ENCODE assay signal across 8 mouse cellular contexts in genomic region chr1:152766804-152767748, GRCm38 (mm10). TPM values are rescaled to one million over a fixed set of nuclear protein-coding genes. Genes with fewer than 3 reads are reported as not detected.
DNase-seq lines count a peak whose midpoint lies in the region; ATAC-seq lines count a peak whose summit lies in the region.

No protein-coding gene starts in this region.

- H3K4me3 ChIP-seq in heart, embryonic 15.5 days: peak overlapping the region; percentile 95
- H3K4me3 ChIP-seq in limb, embryonic 15.5 days: peak overlapping the region; percentile 99
- peak overlapping the region; percentile 94 for H3K4me3 ChIP-seq in neural tube, embryonic 14.5 days (ENCODE audit: low read depth, low read length)

- DNase-seq in heart, adult 8-10 months (ENCODE audit: low spot score): peak; percentile 31
- DNase-seq in heart, postnatal 25 days (ENCODE audit: low spot score): no peak
- peak; percentile 28 for DNase-seq in brain, adult 2 months (ENCODE audit: low read depth, low spot score)
- no peak for DNase-seq in layer of hippocampus, postnatal 36 days

- peaks cover 9% of the 10 kb centered on the region for H3K4me1 ChIP-seq in heart, embryonic 15.5 days (replicated peaks)
- H3K4me1 ChIP-seq in limb, embryonic 15.5 days: peaks cover 13% of the 10 kb centered on the region
- H3K4me1 ChIP-seq in neural tube, embryonic 14.5 days (ENCODE audit: control insufficient read depth, insufficient read depth, low read length): peaks cover 3% of the 10 kb centered on the region; the same call in 1 of the 2 replicates

- intact Hi-C loops in heart, postnatal 25 days (cut with DNase I): loop anchor here (5.0 kb wide), 2 partner anchors 135 to 380 kb away; partner anchors contain the start of genes Smg7 and Tsen15

- WGBS in heart, embryonic 15.5 days: under 1% methylated on average over 59 of the region's 60 CpGs
- WGBS in limb, embryonic 15.5 days: 2% methylated on average over 59 of the region's 60 CpGs
- WGBS in neural tube, embryonic 14.5 days: under 1% methylated on average over 57 of the region's 60 CpGs

- peaks cover 28% of the 10 kb centered on the region for H3K36me3 ChIP-seq in heart, embryonic 15.5 days
- peaks cover 21% of the 10 kb centered on the region for H3K36me3 ChIP-seq in limb, embryonic 15.5 days
- H3K36me3 ChIP-seq in neural tube, embryonic 14.5 days (ENCODE audit: control insufficient read depth, insufficient read depth, low read length): peaks cover 12% of the 10 kb centered on the region

- peak overlapping the region; percentile 98 for H3K9ac ChIP-seq in heart, embryonic 15.5 days
- H3K9ac ChIP-seq in limb, embryonic 15.5 days: peak overlapping the region; percentile 93
- H3K9ac ChIP-seq in neural tube, embryonic 14.5 days (replicated peaks; ENCODE audit: low read depth, low read length): peak overlapping the region; percentile 93

- ATAC-seq in CD4-positive, CD25-positive, alpha-beta regulatory T cell, adult 4 months: peak; percentile 3
- ATAC-seq in heart, embryonic 15.5 days (replicated peaks; ENCODE audit: insufficient number of reproducible peaks, insufficient read depth, low FRiP score, low read depth): peak; percentile 56
- no peak; the same call in 1 of the 2 replicates for ATAC-seq in limb, embryonic 15.5 days (ENCODE audit: insufficient number of reproducible peaks, low FRiP score, low TSS enrichment, low read depth)
- ATAC-seq in neural tube, embryonic 14.5 days (ENCODE audit: low read depth): peak; percentile 71; the same call in 1 of the 2 replicates

- H3K9me3 ChIP-seq in heart, embryonic 15.5 days (replicated peaks): no peaks in the 10 kb centered on the region
- no peaks in the 10 kb centered on the region for H3K9me3 ChIP-seq in limb, embryonic 15.5 days
- H3K9me3 ChIP-seq in neural tube, embryonic 14.5 days (ENCODE audit: control insufficient read depth, low read length): no peaks in the 10 kb centered on the region

- peaks cover 10% of the 10 kb centered on the region for H3K27me3 ChIP-seq in heart, embryonic 15.5 days
- no peaks in the 10 kb centered on the region; the same call in 1 of the 2 replicates for H3K27me3 ChIP-seq in limb, embryonic 15.5 days
- H3K27me3 ChIP-seq in neural tube, embryonic 14.5 days (ENCODE audit: control insufficient read depth, insufficient read depth, low read length): no peaks in the 10 kb centered on the region; the same call in 1 of the 2 replicates

- peak overlapping the region; percentile 94 for H3K4me2 ChIP-seq in heart, embryonic 15.5 days
- H3K4me2 ChIP-seq in limb, embryonic 15.5 days: peak overlapping the region; percentile 97
- peak overlapping the region; percentile 64 for H3K4me2 ChIP-seq in neural tube, embryonic 14.5 days (ENCODE audit: low read depth, low read length)

- peak overlapping the region; percentile 93 for H3K27ac ChIP-seq in heart, embryonic 15.5 days
- H3K27ac ChIP-seq in limb, embryonic 15.5 days: peak overlapping the region; percentile 87
- H3K27ac ChIP-seq in neural tube, embryonic 14.5 days (ENCODE audit: low read depth, low read length): peak overlapping the region; percentile 85

RNA-seq across cellular contexts. Expression of gene Arpc5, which starts 0.7 kb away (rescaled TPM):
- 10 to 100 TPM; 21.9 to 27.8 (median 25.9) TPM for total RNA-seq in heart, adult 8-10 months (2022)
- total RNA-seq in heart, postnatal 25 days (2021): 10 to 100 TPM; 34.7 to 40.4 TPM
- polyA plus RNA-seq in CD4-positive, CD25-positive, alpha-beta regulatory T cell, adult 4 months (2017; shearing (Covaris generic)): 100 to 1,000 TPM; 479 to 556 TPM
- 189 and 199 TPM in 2 replicates for polyA plus RNA-seq in heart, embryonic 15.5 days (2015; fragmentation: Nextera tagmentation; extraction: Ambion mirVana)
- 271 and 274 TPM in 2 replicates for polyA plus RNA-seq in limb, embryonic 15.5 days (2015; fragmentation: Nextera tagmentation; extraction: Ambion mirVana)
- polyA plus RNA-seq in neural tube, embryonic 14.5 days (2014; fragmentation: Nextera tagmentation; extraction: Ambion mirVana): 259 and 301 TPM in 2 replicates
- 100 to 1,000 TPM; 197 to 200 TPM for total RNA-seq in layer of hippocampus, postnatal 36 days (2021)

RNA-seq across cellular contexts. Expression of gene Rgl1, which starts 0.9 kb away (rescaled TPM):
- 10 to 100 TPM; 30.2 to 37.8 (median 35.0) TPM for total RNA-seq in heart, adult 8-10 months (2022)
- 10 to 100 TPM; 37.0 to 38.2 TPM for total RNA-seq in heart, postnatal 25 days (2021)
- polyA plus RNA-seq in CD4-positive, CD25-positive, alpha-beta regulatory T cell, adult 4 months (2017; shearing (Covaris generic)): under 1 TPM; 0.09 to 0.19 TPM
- polyA plus RNA-seq in heart, embryonic 15.5 days (2015; fragmentation: Nextera tagmentation; extraction: Ambion mirVana): 54.7 and 64.6 TPM in 2 replicates
- polyA plus RNA-seq in limb, embryonic 15.5 days (2015; fragmentation: Nextera tagmentation; extraction: Ambion mirVana): 42.8 and 46.6 TPM in 2 replicates
- polyA plus RNA-seq in neural tube, embryonic 14.5 days (2014; fragmentation: Nextera tagmentation; extraction: Ambion mirVana): 14.9 and 23.8 TPM in 2 replicates
- 100 to 1,000 TPM; 116 to 122 TPM for total RNA-seq in layer of hippocampus, postnatal 36 days (2021)

RNA-seq across cellular contexts. Expression of gene Apobec4, which starts 16.7 kb away (rescaled TPM):
- not detected for total RNA-seq in heart, adult 8-10 months (2022)
- total RNA-seq in heart, postnatal 25 days (2021): not detected
- not detected for polyA plus RNA-seq in CD4-positive, CD25-positive, alpha-beta regulatory T cell, adult 4 months (2017; shearing (Covaris generic))
- polyA plus RNA-seq in heart, embryonic 15.5 days (2015; fragmentation: Nextera tagmentation; extraction: Ambion mirVana): not detected in 2 replicates
- not detected in 2 replicates for polyA plus RNA-seq in limb, embryonic 15.5 days (2015; fragmentation: Nextera tagmentation; extraction: Ambion mirVana)
- 0.17 and 0.21 TPM in 2 replicates for polyA plus RNA-seq in neural tube, embryonic 14.5 days (2014; fragmentation: Nextera tagmentation; extraction: Ambion mirVana)
- not detected for total RNA-seq in layer of hippocampus, postnatal 36 days (2021)

RNA-seq across cellular contexts. Expression of gene Ncf2, which starts 32.9 kb away (rescaled TPM):
- total RNA-seq in heart, adult 8-10 months (2022): 1 to 10 TPM; 2.3 to 4.3 (median 3.9) TPM
- total RNA-seq in heart, postnatal 25 days (2021): 1 to 10 TPM; 2.9 to 3.7 TPM
- polyA plus RNA-seq in CD4-positive, CD25-positive, alpha-beta regulatory T cell, adult 4 months (2017; shearing (Covaris generic)): 1 to 10 TPM; 2.9 to 6.9 TPM
- polyA plus RNA-seq in heart, embryonic 15.5 days (2015; fragmentation: Nextera tagmentation; extraction: Ambion mirVana): 3.3 and 5.8 TPM in 2 replicates
- 6.3 and 6.6 TPM in 2 replicates for polyA plus RNA-seq in limb, embryonic 15.5 days (2015; fragmentation: Nextera tagmentation; extraction: Ambion mirVana)
- polyA plus RNA-seq in neural tube, embryonic 14.5 days (2014; fragmentation: Nextera tagmentation; extraction: Ambion mirVana): 1.9 and 3.3 TPM in 2 replicates
- 1 to 10 TPM; 3.1 to 4.9 TPM for total RNA-seq in layer of hippocampus, postnatal 36 days (2021)

Comparison
In these comparisons a context has a peak if more than half of its experiments do, and no peak if none do; other contexts are left out.
1. DNase-seq: peak in heart, adult 8-10 months (single experiment) and brain, adult 2 months (single experiment); none in heart, postnatal 25 days (single experiment) and layer of hippocampus, postnatal 36 days (0 of 2).
2. RNA of gene Rgl1, which starts 0.9 kb away (polyA plus RNA-seq): 54.7 to 64.6 TPM in heart, embryonic 15.5 days, 42.8 to 46.6 TPM in limb, embryonic 15.5 days and 14.9 to 23.8 TPM in neural tube, embryonic 14.5 days; 0.09 to 0.19 TPM in CD4-positive, CD25-positive, alpha-beta regulatory T cell, adult 4 months; every median in the first group is over 10 times any median in the second.
3. Peak in every context shown above with its lines, with median percentiles within 50 percentile points of each other: H3K27ac ChIP-seq, H3K4me2 ChIP-seq, H3K4me3 ChIP-seq and H3K9ac ChIP-seq.